Mouse (Mus musculus) B cell, adult (primary cell): Measurements from ENCODE around the gene Creg1. TPM values are rescaled to one million over a fixed set of nuclear protein-coding genes. Genes with fewer than 3 reads are reported as not detected.

ENCODE experiments used
- total RNA-seq: library from RNA; stranded (reverse); gene quantifications from 4 replicates; pipeline ENCODE4 v1.2.4, GENCODE M21; 2023; ENCODE audit not compliant: inconsistent age

Gene Creg1
- 9.1 to 15.9 TPM (median 14.7 TPM) in 4 replicates for total RNA-seq

DNA sequence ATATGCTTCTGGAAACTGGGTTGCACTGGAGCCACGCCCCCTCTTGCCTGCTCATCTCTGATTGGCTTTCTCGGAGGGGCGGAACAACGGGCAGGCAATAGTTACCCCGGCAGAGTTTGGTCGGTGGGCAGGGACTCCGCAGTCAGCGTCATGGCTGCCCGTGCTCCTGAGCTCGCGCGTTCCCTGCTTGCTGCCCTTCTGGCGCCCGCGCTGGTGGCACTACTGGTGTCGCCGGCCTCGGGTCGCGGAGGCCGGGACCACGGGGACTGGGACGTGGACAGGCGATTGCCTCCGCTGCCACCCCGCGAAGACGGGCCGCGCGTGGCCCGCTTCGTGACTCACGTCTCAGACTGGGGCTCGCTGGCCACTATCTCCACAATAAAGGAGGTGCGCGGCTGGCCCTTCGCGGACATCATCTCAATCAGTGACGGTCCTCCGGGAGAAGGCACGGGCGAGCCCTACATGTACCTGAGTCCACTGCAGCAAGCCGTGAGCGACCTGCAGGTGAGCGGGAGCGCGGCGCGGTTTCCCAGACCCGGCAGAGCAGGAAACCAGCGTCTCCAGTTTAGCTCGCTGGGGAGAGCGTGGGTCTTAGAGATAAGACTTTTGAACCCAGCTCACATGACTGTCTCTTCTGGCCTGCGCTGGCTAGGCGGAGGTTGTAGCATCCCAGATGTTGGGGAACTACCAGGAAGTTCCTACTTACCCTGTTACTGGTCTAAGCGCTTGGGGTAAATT is at the start of gene Creg1:
Gene Creg1 (plus strand): TSS at position 112 of the 738 bp plus-strand sequence.

DNA sequence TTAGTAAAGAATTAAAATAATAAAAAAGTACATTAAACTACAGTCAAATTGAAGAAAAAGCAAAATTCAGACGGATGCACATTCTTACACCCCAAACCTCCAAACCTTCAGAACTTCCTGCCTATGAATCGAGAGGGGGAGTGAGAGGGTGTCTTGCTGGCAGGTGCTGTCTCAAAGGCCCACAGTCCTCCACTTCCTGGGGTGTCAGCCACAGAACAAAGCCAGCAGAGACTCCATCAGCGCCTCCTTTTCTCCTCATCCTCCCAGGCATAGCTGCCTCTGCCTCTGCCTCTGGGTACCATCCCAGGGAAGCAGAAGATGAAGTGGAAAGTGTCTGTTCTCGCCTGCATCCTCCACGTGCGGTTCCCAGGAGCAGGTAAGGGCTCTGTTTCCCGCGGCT is 25.0 kb downstream of the Creg1 start, which contains the start of gene Cd247:
Gene Cd247 (plus strand): TSS at position 171 of the 400 bp plus-strand sequence.

Other genes with a start within 250 kb of the Creg1 start
- 1.2 to 1.8 TPM (median 1.3 TPM) in 4 replicates for gene Mpzl1, start 129.2 kb upstream of the Creg1 start, total RNA-seq
- gene Rcsd1, start 54.0 kb upstream of the Creg1 start, total RNA-seq, result 275 to 296 TPM (median 286 TPM) in 4 replicates
- 1.0 to 3.1 TPM (median 1.6 TPM) in 4 replicates for gene Cd247, start 24.9 kb downstream of the Creg1 start, total RNA-seq
- 62.5 to 80.9 TPM (median 76.3 TPM) in 4 replicates for gene Pou2f1, start 238.9 kb downstream of the Creg1 start, total RNA-seq